ENCODE assay signal across 1 mouse cellular context in the genomic region with DNA sequence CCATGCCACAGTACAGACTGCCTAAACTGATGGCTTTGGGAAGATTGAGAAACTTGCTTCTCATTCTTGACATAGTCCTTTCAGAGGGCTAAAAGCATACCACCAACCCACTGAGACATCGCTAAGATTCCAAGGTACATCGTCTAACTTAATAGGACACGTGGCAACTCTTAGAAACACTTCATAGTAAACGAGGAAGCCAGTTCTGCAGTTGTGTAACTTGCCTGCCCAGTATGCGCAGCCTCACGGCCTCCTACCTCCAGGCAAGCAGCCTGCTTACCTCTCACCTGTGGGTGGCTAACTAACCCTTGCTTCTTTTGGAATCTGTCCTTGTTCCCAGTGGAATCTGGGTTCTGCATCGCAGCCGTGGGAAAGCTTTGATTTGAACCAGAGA.
TF ChIP-seq lines count a peak whose summit lies in the region.

No protein-coding gene starts in this region.

TF ChIP-seq in MEL, 35 proteins besides CTCF, POLR2A, EP300 and RAD21 (continued from another document):
- TF ChIP-seq NRF1 (IDR thresholded peaks at IDR 0.05; ENCODE audit: insufficient read depth, low read depth, low read length, poor library complexity, severe bottlenecking): peak; percentile 38; the same call in 1 of the 2 replicates
- TF ChIP-seq ELF1 (IDR thresholded peaks at IDR 0.05; ENCODE audit: low read depth, low read length): no peak
- peak; percentile 80 for TF ChIP-seq MYC (IDR thresholded peaks at IDR 0.05; ENCODE audit: low read depth, low read length)
- TF ChIP-seq MXI1 (IDR thresholded peaks at IDR 0.05; ENCODE audit: low read depth, low read length): peak; percentile 86
- TF ChIP-seq USF1 (IDR thresholded peaks at IDR 0.05; ENCODE audit: low read depth, low read length): peak; percentile 63
- peak; percentile 87; the same call in 1 of the 2 replicates for TF ChIP-seq MAX (IDR thresholded peaks at IDR 0.05; ENCODE audit: low read length)
- TF ChIP-seq ZKSCAN1 (IDR thresholded peaks at IDR 0.05; ENCODE audit: low read depth, low read length): no peak
- no peak for TF ChIP-seq MEF2A (IDR thresholded peaks at IDR 0.05; ENCODE audit: extremely low read depth, insufficient replicate concordance, low read depth, low read length, poor library complexity, severe bottlenecking)
